Mouse (Mus musculus) c-Kit-positive CD71-negative TER-119-negative erythroid progenitor cells, embryonic 14.5 days (primary cell): ENCODE results near the gene Mapk8ip3.

ENCODE experiments used
- DNase-seq: peaks from one replicate; pipeline ENCODE4 v3.0.0-alpha.2; 2013; ENCODE audit warnings: low read depth

Mapk8ip3 gene

DNA sequence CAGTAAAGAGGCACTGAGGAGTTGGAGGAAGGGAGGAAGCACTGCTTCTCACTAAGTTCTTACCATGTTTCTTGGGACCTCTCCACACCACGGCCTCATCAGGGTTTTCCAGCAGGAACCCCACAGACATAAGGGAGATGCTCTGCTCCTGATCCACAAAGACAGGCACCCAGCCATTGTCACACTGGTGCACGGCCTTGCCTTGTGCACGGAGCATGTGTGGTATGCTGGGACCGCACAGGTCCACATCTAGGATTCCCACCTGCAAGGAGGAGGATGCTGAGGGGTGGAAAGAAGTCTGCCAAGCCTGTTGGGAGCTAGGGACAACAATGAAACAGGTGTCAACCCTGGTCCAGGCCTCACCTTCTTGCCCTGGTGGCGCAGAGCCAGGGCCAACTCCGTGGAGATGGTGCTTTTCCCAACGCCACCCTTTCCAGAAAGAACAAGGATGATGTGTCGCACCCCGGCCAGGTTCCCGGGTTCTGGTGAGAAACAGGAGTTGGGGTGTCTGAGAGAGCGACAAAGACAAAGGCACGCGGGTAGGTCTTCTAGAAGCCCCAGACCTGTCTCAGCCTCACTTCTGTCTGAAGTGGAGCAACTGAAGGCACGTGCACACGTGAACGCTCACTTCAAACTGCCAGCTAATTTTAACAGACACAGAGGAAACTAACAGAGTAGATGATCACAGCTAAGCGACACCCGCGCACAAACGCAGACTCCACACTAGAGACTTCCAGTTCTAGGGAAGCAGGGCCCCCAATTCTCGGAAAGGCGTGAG is 51.2 kb downstream of the Mapk8ip3 start:
- no peak for DNase-seq

DNA sequence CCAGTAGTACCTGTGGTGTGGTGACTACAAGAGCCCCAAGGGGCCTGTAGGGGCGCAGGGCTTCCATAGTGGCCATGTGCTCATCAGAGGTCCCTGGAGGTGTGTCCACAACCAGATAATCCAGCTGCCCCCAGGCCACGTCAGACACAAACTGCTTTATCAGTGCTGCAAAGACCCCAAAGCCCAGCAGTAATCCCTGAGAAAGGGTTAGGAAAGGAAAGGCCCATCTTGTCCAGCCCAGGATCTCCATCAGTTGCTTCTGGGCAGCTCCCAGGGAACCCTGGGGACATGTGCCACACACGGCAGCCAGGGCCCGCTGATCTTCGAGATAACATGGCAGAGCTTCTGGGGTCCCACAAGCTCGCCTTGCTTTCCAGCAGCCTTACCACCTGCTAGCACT is 52.4 kb downstream of the Mapk8ip3 start:
- no peak for DNase-seq

DNA sequence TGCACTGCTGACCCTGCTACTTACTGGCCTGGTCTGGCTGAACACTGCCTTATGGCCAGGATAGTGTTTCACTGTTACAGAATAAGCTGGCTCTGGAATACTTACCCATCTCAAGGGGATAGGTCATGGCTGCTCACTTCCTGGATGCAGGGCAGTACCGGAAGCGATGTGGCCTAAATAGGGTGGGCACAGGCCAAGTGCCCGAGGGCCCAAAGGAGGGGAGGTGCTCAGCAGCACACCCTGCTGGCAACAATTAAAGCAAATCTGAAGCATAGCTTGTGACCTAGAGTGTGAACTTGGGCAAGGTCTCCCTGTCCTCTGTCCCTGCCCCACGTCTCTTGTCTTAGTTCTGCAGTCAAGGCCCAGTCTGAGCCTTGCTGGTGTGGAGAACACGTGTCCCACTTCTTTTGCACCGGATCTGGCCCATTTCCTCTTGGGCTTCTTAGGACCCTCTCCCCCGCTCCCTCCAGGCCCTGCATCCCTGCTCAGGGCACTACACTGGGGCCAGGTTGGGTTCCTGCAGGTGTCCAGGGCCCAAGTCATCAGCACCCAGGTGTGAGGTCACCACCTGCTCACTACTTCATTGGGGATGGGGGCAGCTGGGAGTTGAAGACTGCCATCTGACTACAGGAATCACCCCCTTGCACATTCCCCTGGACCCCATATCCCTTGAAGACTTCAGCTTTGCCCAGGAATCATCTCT is 54.9 kb downstream of the Mapk8ip3 start:
- peak; percentile 62 for DNase-seq

DNA sequence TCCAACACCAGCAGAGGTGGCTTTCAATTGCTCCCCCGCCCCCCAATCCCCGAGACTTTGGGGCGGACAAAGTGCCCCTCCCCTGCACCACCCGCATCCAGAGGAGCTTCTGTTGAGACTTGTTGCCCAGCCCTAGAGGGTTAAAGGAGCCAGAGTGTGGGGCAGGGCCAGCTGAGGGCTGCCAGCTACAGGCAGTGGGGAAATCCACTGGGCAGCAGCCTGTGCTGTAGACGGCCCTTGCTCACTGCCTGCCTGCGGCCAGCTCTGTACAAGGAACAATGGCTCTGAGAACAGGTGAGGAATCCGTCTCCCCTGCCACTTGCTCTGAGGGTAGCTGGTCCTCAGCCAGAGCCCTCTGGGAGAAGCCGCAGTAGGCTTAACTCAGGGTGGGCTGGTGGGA is 58.2 kb downstream of the Mapk8ip3 start:
- no peak for DNase-seq

DNA sequence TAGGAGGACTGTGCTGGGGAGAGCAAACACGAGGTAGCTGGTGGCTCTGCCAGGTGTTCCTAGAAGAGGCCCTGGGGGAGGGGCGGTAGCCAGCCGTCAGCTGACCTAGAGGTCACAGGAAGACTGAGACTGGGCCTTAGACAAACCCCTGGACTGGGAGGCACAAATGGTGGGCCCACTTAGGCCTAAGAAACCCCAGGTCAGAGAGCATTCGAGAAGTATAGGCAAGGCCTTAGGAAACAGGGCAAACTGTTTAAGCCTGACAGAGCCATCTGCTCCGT is 58.7 kb downstream of the Mapk8ip3 start:
- no peak for DNase-seq

DNA sequence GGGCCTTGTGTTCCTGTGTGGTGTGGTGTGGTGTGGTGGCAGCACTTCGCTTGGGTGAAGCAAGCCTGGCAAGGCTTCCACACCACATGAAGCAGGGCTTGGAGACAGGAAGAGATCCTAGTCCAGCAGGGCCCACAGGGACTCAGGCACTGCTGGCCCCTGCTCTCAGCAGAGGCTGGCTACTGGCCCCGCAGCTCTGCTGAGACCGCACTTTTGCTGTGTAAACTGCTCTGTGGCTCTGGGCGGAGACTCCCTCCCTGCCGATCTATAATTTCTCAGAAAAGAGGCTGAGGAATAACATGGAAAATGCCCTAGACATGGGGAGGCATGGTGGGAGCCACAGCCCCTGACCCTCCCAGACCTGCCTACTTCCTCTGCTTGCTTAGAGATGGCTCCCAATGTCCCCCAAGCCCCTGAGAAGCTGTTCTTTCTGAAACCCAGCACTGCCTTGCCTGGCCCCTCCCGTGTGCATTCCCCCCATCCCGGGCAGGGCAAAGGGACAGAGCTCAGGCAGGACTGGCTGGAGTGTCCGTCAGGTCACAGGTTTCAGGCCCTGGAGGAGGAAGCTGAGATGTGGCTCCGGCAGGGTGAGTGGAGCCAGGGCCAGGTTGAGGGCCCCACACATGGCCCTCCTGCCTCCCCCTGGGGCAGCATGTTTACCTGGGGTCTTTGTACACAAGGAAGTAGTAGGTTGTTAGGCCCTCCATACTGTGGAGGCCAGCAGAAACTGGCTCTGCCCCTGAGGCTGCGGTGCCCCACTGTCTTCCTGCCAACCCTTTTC is 59.3 kb downstream of the Mapk8ip3 start:
- DNase-seq = no peak

DNA sequence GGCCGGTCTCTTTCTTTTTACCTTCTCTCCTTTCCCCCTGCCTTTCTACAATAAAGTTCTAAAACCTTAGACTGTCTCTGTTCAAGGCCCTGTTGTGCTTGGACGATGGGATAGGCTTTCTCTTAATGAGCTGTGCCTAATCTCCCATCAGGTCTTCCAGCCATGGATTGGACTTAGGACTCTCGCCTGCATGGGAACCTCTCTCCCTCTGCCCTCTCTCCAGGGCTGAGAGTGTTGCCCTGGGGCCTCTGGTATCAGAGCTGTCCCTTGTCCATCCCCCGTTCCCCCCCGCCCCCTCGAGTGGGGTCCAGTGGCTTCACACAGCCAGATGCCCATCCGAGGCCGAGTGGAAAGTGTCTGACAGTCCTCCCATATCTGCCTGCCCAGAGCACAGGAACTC is 61.8 kb downstream of the Mapk8ip3 start:
- DNase-seq = no peak

DNA sequence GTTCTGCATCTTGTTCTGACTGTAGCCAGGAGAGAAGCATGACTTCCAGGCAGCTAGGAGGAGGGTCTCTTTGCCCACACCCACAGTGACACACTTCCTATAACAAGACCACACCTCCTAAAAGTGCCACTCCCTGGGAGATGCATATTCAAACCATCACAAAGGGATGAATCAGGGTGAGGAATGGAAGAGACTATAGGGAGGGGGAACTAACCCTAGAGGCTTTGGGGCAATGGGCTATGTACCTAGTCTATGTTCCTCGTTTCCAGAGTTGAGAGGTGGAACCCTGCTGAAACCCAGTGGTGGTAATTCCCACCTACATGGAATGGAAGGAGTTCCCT is 62.4 kb downstream of the Mapk8ip3 start:
- no peak for DNase-seq

DNA sequence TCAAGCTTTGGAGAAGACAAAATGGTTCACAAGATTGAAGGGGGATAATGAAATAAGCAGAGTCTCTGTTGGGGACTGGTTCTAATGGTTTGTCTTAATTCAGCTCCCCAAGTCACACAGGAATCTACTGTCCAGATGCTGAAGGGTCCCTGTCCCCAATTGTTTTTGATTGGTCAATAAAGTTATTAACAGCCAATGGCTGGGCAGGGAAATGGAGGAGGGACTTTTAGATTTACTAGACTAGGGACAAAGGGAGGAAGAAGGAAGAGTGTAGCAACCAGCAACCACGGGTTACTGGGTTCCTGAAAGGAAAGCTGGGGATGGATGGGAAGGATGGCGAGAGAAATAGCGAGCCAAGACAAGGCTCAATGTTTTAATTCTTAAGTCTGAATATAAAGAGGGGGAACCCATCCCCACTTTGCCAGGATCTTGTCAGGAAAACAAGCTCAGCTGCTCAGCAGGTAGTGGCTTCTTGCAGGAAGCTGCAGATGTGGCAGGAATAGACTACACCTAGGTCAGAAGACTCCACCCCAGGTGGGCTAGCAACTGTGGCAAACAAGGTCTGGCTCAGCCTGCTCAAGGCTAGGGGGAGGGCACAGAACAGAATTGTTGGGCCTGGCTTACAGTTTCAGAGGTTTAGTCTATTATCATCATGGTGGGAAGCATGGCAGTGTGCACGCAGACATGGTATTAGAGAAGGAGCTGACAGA is 62.9 kb downstream of the Mapk8ip3 start:
- DNase-seq = no peak

DNA sequence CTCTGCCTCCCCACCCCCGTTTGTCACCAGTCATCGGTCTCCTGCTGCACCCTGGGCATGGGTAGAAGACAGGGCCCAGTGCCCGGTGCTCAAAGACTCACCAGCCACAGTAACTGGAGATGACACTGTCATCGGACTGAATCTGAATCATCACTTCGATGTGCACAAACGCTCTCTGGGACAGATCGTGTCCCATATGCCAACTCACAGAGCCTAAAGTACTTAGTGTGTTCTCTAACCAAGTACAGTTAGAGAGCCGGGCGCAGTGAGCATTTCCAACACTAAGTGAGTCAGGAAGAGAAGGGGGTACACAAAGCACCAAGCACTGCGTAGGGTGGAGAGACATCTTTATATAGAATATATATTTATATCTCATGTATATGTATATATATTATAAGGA is 68.9 kb downstream of the Mapk8ip3 start:
- no peak for DNase-seq

DNA sequence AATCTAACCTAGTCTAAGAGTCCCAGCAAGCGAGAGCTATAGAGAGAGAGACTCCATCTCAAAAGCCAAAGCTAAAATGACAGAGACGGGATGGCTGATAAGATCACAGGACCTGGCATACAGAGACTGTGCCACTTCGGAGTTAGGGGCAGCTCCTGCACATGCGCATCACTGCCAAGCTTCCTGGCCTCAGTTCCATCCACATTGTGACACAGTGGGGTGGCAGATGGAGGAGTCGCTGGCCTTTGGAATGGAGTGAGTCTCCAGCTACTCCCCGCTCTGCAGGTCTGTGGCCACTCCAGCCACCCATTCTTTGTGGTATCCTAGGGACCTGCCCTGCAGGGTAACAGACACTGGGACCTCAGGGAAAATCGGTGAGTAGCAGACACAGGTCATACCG is 71.0 kb downstream of the Mapk8ip3 start, which contains the start of gene Igfals:
Gene Igfals, plus strand, starts transcription at position 222 of the 400 bp plus-strand sequence.
- no peak for DNase-seq

DNA sequence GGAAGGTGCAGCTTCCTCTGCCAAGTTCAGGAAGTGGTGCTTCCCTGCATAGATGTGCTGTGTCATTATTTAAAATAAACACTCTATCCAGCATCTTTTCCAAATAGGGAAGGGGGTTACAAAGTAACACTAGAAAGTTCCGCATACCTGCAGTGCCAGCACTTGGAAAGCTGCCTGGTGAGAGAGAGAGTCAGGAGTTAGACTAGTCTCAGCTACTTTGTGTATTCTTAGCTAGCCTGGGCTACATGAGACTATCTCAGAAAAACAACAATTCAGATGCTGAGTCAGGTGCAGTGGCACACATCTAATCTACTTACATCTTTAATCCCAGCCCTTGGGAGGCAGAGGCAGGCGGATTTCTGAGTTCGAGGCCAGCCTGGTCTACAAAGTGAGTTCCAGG is 75.0 kb downstream of the Mapk8ip3 start:
- no peak for DNase-seq

DNA sequence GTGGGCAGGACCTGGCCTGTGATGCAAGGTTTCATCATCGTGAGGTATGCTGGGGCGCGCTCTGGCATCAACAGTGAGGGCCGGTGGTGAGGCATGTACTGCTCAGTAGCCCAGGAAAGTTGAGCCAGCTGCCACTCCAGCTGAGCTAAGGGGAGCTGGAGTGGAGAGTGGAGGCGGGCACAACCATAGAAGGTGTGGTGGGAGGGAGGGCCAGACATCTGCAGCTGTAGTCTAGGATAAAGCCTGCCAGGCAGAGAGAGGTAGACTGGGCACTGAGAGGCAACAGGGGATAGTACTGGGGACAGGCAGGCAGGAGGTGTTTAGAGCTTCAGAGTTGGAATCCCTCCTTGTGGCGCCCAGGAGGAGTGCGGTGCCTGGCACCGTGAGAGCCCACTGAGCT is 76.7 kb downstream of the Mapk8ip3 start:
- no peak for DNase-seq

DNA sequence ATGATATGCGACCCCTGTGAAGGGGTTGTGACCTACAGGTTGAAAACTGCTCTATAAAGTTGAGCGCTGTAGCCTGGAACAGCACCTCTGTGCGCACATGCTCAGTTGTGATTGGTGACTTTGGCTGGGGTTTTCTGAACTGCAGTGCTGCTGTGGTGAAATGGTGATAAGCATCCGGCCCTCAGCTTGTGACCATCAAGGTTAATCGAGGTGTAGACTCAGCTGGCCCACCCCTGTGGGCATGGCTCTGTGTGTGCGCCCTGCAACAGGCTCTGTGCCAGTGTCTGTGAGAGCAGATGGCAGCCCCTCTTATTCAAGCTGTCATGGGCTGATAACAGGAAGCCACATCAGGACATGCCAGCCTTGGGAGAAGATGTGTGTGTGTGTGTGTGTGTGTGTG is 77.8 kb downstream of the Mapk8ip3 start:
- no peak for DNase-seq

DNA sequence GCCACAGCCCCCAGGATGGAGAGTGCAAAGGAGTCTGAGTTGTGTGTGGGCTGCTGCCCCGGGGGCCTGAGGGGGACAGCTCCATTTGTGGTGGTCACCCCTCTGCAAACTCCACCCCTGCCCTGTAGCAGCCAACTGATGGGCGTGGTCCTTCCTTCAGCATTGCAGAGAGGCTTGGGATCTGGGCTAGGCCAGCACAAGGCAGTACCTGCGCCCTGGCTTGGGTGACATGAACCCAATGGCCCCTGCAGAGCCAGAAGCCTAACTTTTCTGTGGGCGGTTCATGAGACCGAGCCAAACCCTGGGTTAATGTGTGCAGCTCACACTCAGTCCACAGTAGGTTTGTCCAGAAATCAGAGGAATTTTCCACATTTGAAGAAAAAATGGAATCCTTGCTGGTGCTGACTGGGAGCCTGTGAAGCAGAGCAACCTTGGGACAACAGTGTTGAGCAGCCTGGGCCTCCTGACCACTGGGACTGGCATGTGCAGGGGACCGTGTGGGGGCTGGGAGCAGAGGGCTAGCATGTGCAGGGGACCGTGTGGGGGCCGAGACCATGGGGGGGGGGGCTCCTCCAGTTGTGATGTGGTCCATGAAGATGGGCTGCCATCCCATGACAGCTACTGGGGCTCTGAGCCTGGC is 78.8 kb downstream of the Mapk8ip3 start:
- DNase-seq = no peak

DNA sequence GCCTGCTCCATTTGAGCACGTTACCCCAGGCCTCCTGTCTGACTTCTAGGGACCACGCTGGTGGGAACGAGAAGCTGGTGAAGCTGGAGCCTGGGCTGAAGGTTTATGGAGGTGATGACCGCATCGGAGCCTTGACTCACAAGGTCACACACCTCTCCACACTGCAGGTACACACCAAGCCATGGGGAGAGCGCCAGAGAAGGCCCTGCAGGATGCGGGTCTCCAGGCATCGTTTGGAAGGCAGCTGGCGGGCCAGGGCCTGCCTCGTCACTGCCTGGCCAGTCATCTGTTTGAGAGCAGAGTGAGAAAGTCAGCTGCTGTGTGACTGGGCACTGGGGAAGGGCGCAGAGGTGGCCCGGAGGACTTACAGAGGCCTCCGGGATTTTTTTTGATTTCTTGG is 80.2 kb downstream of the Mapk8ip3 start:
- DNase-seq = no peak

DNA sequence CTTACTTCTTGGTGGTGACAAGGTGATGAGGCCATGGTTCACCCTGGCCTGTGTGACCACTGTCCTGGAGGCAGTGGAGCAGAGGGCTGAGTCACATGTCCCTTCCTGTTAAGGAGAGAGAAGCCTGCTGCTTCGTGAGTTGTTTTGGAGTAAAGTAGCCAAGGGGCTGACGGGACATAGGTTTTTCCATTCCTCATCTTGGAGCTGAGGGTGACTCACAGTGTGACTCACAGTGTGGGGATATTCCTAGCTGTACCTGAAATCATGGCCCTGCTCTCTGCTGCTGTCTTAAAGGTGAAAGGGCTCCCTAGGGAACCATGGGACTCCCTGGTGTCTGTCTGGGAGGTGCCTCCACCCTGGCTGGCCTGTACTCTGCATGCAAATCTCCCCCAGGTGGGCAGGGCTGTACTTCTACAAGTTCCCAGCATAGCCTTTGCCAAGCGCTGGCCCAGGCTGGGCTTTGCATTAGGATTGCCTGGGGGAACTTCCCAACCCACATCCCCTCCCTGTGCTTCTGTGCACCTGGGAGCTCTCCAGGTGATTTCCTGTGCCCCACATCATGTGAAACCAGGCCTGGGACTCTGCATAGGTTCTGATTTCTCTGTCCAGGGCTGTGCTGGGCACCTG is 80.8 kb downstream of the Mapk8ip3 start:
- no peak for DNase-seq

DNA sequence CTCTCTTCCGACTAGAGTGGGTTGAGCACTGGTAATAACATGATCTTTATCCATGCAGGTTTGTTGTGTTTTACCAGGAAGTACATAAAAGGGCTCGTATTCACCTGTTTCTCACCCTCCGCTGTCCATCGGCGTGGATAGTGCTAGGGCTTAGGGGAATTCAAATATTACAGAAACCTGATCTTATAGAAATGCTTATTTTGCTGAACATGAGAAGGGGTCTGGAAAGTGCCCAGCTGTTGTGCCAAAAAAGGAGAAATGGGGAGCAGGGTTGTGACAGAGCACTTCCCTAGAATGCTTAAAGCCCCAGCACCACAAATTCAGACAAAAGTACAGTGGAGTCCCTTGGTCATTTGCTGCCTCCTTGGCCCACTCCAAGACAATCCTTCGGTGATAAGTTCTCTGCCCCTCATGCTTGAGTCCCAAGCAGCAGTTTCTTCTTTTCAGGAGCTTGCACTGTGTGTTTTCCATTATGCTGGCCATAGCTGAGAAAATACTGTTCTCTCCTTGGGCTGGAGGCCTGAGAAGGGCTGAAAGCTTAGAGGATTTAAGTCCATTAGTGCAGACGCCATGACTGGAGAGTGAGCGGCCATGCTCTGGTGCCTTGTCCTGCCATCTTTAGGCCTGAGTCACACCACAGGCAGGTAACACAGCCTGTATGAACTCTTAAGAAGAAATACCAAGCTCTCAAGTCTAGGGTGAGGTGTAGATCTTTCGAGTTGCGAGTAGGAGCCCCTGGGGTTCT is 85.2 kb downstream of the Mapk8ip3 start:
- DNase-seq = no peak

DNA sequence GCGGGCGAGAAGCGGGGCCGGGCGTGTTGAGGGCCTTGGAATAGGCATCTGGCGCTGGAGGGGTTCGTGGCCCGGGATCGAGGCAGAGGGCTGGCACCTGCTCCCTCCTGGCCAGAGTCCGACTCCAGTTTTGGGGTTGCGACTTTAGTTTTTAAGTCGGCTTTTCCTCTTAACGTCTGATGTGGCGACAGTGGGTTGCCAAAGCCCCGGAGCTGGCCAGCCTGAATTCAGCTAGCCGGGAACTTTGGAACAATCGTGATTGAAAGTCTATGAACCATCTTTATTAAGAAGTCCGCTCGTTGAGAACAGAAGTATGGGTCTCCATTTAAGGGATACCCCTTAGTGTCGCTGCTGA is 86.0 kb downstream of the Mapk8ip3 start:
- DNase-seq = no peak

DNA sequence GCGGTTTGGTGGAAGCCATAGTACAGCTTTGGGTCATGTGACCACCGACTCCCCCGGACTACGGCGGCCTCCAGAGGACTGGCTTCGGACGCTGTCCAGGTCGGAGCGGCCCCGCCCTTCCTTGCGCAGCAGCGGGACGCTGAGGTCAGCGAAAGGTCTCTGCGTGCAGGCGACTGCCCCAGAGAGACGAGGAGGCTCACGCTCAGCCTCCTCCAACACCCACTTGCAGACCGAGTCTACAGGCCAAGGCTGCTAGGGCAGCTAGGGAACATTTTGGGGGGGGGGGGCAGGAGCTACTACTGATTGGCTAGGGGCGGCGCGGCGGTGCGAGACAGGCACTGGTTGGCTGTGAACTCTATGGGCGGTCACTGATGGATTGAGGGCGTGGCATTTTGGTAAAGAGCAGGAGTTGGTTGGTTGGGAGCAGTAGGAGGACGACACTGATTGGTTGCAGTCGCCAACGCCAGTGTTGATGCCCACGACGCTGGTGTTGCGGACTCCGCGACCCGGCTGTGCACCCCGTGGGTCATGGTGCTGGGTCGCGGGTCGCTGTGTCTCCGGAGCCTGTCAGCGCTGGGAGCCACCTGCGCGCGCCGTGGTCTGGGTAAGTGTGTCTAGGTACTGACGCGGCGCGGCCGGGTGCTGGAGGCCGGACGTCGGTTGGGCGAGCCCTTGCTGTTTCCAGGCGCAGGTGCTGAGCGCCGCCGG is 86.6 kb downstream of the Mapk8ip3 start, which contains the start of gene Fahd1:
Gene Fahd1, minus strand, starts transcription at position 300 of the 708 bp plus-strand sequence.
- DNase-seq = peak; percentile 96
